Mouse (Mus musculus) ES-Bruce4 (cell line): ENCODE measurements at regions not wholly inside any gene's neighbourhood (a gene's known extent, or its start where the extent isn't known, plus 50 kb on each side); places are given as distances from the start of the nearest gene placed in this dataset.

Experiments used
- CTCF ChIP-seq: IDR thresholded peaks from one replicate; pipeline ENCODE4 v1.8.1; 2011; ENCODE audit warnings: low read depth, low read length
- POLR2A ChIP-seq: IDR thresholded peaks from one replicate; pipeline ENCODE4 v1.8.1; 2011; ENCODE audit warnings: low read length; ENCODE audit not compliant: insufficient read depth

DNA sequence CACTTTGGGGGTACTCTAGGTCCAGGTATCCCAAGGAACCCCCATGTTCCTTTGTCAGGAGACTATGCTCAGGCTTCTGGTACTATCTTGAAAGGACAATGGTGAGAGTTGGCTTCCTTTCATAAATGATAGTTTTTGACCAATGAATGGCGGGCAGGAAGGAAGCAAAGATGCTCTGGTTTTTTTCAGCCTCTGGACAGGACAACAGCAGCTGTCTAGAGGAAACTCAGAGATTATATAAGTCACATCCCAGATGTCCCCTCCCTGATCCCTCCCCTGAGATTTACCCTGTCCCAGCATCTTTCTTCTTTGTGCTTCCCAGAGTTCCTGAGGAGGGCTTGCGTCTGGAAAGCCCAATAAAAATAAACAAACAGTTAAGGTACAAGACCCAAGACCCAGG is 282.7 kb downstream of the Cd83 start:
- TF ChIP-seq CTCF (no peak), POLR2A (no peak)
